Mouse (Mus musculus): ENCODE measurements at regions not wholly inside any gene's neighbourhood (a gene's known extent, or its start where the extent isn't known, plus 50 kb on each side); places are given as distances from the start of the nearest gene placed in this dataset.

DNA sequence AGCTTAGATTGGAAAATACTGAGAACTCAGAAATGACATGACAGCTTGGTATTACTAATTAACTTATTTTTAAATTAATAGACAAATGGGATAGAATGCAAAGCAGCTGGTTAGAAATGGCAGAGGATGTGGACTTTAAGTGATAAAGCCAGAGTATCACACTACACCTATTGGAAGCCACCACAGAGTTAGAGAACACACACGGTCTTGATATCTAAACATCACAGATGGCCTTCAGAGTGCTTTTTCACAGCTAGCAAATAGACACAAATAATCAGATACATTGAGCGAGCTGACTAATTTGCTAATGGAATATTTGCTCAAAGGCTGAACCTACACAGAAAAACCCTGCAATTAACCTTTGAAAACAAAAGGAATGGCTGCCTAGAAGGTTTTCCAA, 272.9 kb downstream of the Hdgfl1 start:
- TF ChIP-seq POLR2A (IDR thresholded peaks at IDR 0.05; ENCODE audit: control insufficient read depth, extremely low read depth, insufficient read depth, low read length, poor library complexity) = no peak
- TF ChIP-seq CTCF (IDR thresholded peaks at IDR 0.05; ENCODE audit: borderline replicate concordance, control insufficient read depth, extremely low read depth, insufficient read depth, low read length, poor library complexity) = no peak
